Mouse (Mus musculus) heart, postnatal 25 days (tissue): ENCODE results near the gene Atp6v0a2. TPM values are rescaled to one million over a fixed set of nuclear protein-coding genes. Genes with fewer than 3 reads are reported as not detected.
"Not testable (repeated sequence)": the region's sequence is repeated elsewhere in the genome, so short reads cannot be mapped to it uniquely, and the experiment has no call there.

ENCODE experiments used
- DNase-seq: peaks from one replicate; pipeline ENCODE4 v3.0.0; 2022; ENCODE audit warnings: low spot score
- intact Hi-C: fragments of 180-260 bp; cut with DNase I; formaldehyde crosslinking; loops from one replicate; pipeline ENCODE4 v1.15.1; 2025
- total RNA-seq, 2 experiments: library from RNA; stranded (reverse); gene quantifications; 2 replicates each; pipeline ENCODE4 v1.2.3; 2021

Gene Atp6v0a2
- 10 to 100 TPM; 52.2 to 52.3 TPM for total RNA-seq

DNA sequence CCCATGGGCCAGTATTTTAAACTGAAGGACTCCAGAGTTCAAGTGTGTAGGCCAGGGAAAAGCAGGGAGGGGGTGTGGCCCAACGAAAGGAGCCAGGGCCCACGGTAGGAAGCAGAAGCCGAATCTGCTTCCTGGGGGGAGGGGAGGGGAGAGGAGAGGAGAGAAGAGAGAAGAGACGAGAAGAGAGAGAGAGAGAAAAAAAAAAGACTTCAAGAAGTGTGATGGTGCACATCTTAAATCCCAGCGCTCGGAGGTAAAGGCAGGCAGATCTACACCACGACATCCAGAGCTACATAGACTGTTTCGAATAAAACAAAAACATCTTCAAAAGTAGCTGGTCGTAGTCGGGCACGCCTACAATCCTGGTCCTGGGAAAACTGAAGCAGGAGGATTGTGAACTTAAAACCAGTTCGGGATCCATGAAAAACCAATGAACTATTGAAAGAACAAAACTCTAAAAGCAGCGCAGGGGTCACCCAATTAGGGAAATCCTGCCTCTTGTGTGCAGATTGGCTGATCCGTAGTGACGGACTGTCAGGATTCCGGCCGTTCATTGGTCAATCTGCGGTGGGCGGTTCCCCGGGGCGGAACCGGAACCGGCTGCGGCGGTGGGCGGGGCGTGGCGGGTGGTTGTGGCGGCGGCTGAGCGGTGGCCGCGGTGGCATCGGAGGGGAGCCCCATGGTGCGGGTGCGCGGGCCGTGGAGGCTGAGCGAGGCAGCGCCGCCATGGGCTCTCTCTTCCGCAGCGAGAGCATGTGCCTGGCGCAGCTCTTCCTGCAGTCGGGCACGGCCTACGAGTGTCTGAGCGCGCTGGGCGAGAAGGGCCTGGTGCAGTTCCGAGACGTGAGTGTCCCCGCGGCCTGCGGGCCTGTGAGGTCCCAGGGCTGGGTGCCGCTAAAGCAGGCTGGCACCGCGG lies at the start of gene Atp6v0a2:
Gene Atp6v0a2 (plus strand): TSS at position 129 of the 916 bp plus-strand sequence.
- intact Hi-C loops = no loop called here
- peak; percentile 87 for DNase-seq

- intact Hi-C loops = loop anchor here (2.0 kb wide), 1 partner anchor 26 kb away; the partner anchor contains the start of gene Ddx55
- peak; percentile 83 for DNase-seq
Measured at GRCm38 (mm10) chr5:124578633-124579317, 49.6 kb upstream of the Atp6v0a2 start, which contains the start of the genes Eif2b1 and Gtf2h3. Gene Eif2b1 (minus strand): TSS chr5:124579131. Gene Gtf2h3 (plus strand): TSS chr5:124579140.

DNA sequence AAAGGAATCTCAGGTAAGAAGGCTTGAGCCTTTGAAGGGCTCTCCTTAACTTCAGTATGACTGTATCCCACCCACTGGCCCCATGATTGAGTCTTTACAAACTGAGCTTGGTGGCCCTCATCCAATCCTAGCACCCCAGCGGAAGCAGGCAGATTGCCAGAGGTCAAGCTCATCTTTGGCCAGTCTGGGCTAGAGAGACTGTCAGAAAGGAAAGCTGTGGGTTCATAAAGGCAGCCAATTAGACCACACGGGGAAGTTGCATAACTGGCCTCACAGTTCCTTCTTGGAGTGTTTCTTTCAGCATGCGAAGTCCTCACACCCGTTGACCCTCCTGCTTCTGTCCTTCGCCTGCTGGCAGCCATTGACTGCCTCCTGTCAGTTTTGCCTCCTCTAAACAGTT lies 45.9 kb upstream of the Atp6v0a2 start:
- intact Hi-C loops = no loop called here
- no peak for DNase-seq

DNA sequence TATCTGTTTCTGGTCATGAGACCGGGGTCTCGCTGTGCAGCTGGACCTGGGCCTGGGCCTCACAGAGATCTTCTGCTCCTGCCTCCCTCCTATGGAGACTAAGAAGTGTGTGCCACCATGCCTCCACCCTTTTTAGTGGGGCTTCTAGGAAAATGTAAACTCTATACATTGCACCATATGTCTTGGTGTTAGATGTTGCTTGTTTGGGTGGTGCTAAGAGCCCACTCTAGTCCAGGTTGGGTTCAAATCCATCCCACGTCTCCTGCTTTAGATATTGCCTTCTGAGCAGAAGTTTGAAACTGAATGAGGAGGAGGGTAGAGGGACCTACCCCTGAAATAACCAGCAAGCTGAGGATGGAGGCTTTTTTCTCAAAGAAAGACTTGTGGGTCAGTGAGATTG lies 35.6 kb upstream of the Atp6v0a2 start:
- intact Hi-C loops = no loop called here
- DNase-seq = no peak

GRCm38 (mm10) chr5:124598224-124599174 lies 29.9 kb upstream of the Atp6v0a2 start:
- intact Hi-C loops = no loop called here
- peak; percentile 91 for DNase-seq

GRCm38 (mm10) chr5:124599726-124600125 lies 28.6 kb upstream of the Atp6v0a2 start:
- intact Hi-C loops = loop anchor here (5.0 kb wide), 1 partner anchor 268 kb away; no protein-coding TSS in a partner anchor
- DNase-seq = not testable (repeated sequence)

DNA sequence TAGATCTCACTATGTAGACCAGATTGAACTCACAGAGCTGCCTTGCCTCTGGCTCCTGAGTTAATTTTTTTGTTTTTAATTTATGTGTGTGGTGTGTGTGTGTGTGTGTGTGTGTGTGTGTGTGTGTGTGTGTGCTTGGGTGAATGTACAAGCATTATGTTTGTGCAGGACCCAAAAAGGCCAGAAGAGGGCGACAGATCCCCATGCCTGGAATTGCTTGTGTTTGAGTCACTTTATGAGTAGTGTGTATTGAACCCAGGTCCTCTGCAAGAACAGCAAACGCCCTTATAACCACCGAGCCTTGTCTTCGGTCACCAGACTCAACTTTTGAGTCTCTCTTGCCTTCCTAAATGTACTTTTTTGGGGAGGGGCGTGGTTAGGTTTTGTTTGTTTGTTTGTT lies 26.0 kb upstream of the Atp6v0a2 start:
- intact Hi-C loops = loop anchor here (5.0 kb wide), 1 partner anchor 265 kb away; no protein-coding TSS in a partner anchor
- no peak for DNase-seq

DNA sequence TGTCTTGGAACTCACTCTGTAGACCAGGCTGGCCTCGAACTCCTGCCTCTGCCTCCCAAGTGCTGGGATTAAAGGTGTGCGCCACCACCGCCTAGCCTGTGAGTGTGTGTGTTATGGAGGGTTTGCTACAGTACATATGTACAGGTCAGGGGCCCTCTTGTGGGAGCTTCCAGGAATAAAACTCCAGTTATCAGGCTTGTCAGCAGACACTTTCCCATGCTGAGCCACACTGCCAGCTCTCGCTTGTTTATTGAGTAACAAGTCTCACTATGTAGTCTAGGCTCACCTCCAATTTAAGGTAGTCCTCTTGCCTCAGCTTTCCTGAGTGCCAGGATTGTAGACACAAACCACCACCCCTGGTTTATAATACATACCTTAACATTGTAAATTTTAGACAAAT lies 24.1 kb upstream of the Atp6v0a2 start:
- DNase-seq = no peak
- intact Hi-C loops = loop anchor here (5.0 kb wide), 1 partner anchor 263 kb away; no protein-coding TSS in a partner anchor

DNA sequence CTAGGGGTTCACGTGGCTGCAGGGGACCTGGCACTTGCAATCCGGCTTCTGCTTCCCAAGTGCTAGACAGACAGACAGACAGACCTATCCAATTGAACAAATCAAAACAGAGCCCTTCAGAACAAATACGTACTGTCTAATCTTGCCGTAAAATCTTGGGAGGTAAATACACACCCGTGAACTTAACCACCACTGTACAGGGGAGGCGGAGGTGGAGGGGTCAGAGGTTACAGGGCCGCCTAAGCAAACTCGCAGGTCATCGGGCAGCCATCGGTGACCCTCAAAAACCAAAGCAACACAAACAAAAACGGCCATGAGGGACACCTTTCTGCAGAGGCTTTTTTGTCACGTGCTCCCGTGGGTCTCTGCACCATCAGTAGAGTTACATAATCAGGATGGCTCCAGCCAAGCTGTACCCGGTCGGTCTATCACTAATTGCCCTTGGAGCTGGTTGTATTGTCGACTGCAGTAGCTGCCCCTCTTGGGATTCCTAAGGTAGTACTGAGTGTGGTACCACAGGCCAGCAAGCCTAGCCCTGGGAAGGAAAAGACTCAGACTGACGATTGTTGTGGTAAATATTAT lies 23.2 kb upstream of the Atp6v0a2 start:
- DNase-seq = no peak
- intact Hi-C loops = no loop called here

- no peak for DNase-seq
- intact Hi-C loops = no loop called here
Measured at GRCm38 (mm10) chr5:124610965-124611364, 17.4 kb upstream of the Atp6v0a2 start.

DNA sequence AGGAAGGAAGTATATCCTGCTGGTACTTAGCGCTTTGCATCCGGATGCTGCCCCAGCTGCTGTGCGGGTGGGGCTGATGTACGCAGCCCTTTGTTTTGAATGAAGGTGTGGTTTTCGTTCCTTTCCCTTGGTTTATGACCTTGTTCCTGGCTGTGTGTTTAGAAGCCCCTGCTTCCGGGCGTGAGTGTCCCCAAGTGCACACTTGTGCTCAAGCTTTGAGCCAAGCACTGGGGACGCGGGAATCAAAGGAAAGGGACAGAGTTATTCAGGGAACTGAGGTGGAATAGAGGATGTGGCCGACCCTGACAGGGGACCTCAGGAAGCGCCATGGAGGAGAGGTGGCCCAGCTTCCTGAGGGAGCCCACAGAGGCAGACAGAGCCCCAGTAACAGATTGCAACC lies 13.7 kb upstream of the Atp6v0a2 start:
- intact Hi-C loops = no loop called here

DNA sequence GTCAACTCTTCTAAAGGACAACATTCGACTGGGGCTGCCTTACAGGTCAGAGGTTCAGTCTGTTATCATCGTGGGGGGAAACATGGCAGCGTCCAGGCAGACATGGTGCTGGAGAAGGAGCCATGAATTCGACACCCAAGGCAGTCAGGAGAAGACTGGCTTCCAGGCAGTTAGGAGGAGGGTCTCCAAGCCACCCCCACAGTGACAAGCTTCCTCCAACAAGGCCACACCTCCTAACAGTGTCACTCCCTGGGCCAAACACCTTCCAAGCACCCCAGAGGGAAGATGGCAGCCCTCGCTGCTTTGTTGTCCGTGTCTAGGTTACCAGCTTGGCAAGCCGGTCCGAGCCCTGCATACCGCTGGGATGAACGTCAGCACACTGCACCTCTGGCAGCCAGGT lies 9.7 kb upstream of the Atp6v0a2 start:
- intact Hi-C loops = no loop called here
- DNase-seq = no peak

More for the DNA sequence above, 13.7 kb upstream of the Atp6v0a2 start:
- DNase-seq = no peak

GRCm38 (mm10) chr5:124621362-124621761 lies 7.0 kb upstream of the Atp6v0a2 start:
- no peak for DNase-seq
- intact Hi-C loops = no loop called here

GRCm38 (mm10) chr5:124622890-124623289 lies 5.5 kb upstream of the Atp6v0a2 start:
- DNase-seq = no peak
- intact Hi-C loops = no loop called here

DNA sequence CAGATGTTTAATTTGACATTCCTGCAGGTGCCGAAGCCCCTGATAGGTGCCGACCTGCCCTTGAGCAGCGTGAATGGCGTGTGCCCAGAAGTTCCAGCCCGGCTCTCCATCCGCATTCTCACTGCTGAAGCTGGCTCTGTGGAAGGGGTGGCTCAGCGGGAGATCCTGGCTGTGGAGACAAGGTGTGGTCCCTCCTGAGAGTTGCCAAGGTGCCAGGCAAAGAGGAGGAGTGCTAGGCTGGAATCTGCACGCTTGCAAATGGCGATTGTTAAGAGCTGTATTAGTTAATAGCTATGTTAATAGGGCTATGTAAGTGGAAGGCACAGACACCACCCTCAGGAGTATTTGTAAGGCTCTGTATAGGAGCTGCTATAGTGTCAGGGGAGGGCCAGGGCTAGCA lies 4.1 kb upstream of the Atp6v0a2 start:
- intact Hi-C loops = no loop called here
- no peak for DNase-seq

- intact Hi-C loops = no loop called here
- DNase-seq = no peak
Measured at GRCm38 (mm10) chr5:124629641-124630040, 1.3 kb downstream of the Atp6v0a2 start.

DNA sequence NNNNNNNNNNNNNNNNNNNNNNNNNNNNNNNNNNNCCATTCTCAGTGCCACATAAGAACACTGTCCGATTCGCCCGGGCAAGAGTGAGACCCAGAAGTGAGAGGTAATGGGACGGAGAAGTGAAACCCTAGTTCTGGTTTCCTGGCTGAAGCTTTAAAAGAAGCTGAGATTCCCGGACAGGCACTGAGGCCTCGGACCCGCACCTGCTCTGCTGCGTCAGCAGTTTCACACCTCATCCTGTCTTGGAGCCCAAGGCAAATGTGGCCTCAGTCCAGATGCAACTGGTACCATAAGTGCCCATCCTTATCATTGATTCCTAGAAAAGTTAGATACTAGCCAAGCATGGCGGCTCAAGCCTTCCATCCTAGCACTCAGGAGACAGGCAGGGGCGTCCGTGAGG lies 3.3 kb downstream of the Atp6v0a2 start:
- intact Hi-C loops = no loop called here
- DNase-seq = no peak

DNA sequence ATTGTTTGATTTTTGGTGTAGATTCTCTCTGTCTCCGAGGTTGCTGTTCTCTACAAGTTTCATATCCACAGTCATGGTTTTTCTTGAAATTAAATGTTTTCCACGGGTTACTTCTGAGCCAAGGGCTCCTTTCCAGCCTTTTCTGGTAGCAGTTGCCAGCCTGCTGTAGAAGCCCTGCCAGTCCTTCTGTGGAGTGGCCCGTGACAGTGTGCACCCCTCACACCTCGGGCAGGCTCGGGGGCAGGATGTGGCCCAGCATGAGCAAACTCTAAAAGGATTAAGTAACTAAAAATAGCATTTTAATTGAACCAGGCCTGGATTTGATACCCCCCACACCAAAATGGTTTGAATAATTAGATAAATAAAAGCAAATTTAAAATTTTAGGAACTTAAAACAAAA lies 4.1 kb downstream of the Atp6v0a2 start:
- no peak for DNase-seq
- intact Hi-C loops = no loop called here

DNA sequence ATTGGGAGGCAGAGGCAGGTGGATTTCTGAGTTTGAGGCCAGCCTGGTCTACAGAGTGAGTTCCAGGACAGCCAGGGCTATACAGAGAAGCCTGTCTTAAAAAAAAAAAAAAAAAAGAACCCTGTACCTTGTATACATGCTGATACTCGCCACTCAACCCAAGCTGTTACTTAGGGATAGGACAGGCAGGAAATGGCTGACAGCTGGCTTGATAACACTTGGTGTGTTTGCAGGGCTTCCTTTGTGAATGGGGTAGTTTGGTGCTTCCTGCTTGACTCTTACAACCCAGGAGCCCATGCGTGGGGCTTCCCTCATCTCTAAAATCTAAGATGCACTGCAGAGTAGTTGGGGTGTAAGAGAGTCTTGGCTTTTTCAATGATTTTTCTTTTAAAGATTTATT lies 5.0 kb downstream of the Atp6v0a2 start:
- intact Hi-C loops = no loop called here
- DNase-seq = no peak
